Mouse (Mus musculus) forebrain, embryonic 13.5 days (tissue): ENCODE measurements at regions not wholly inside any gene's neighbourhood (a gene's known extent, or its start where the extent isn't known, plus 50 kb on each side); places are given as distances from the start of the nearest gene placed in this dataset.
"Not testable (repeated sequence)": the region's sequence is repeated elsewhere in the genome, so short reads cannot be mapped to it uniquely, and the experiment has no call there.

Experiments used
- ATAC-seq: fragments of 200-750 bp; cut with Nextera tagmentation; 2 replicates; pipeline ENCODE4 v1.8.0; 2017
- H3K27ac ChIP-seq: fragments of 300-500 bp; sonication (generic); 2 replicates; pipeline ENCODE4 v1.5.1; 2015; ENCODE audit warnings: inconsistent platforms, mild to moderate bottlenecking, moderate library complexity
- H3K27me3 ChIP-seq: fragments of 300-500 bp; sonication (generic); 2 replicates; pipeline ENCODE4 v1.6.1; 2015; ENCODE audit warnings: mild to moderate bottlenecking, inconsistent platforms
- H3K36me3 ChIP-seq: fragments of 300-500 bp; sonication (generic); 2 replicates; pipeline ENCODE4 v1.6.1; 2015; ENCODE audit warnings: mild to moderate bottlenecking, inconsistent platforms; ENCODE audit not compliant: poor library complexity, severe bottlenecking
- H3K4me1 ChIP-seq: fragments of 300-500 bp; sonication (generic); 2 replicates; pipeline ENCODE4 v1.6.1; 2015; ENCODE audit warnings: inconsistent platforms
- H3K4me2 ChIP-seq: fragments of 300-500 bp; sonication (generic); 2 replicates; pipeline ENCODE4 v1.6.1; 2015; ENCODE audit warnings: inconsistent platforms, mild to moderate bottlenecking, moderate library complexity
- H3K4me3 ChIP-seq: fragments of 300-500 bp; sonication (generic); 2 replicates; pipeline ENCODE4 v1.5.1; 2015; ENCODE audit warnings: mild to moderate bottlenecking, inconsistent platforms
- H3K9ac ChIP-seq: fragments of 300-500 bp; sonication (generic); 2 replicates; pipeline ENCODE4 v1.6.1; 2015; ENCODE audit warnings: mild to moderate bottlenecking, inconsistent platforms
- H3K9me3 ChIP-seq: fragments of 300-500 bp; sonication (generic); replicated peaks from 2 replicates; pipeline ENCODE4 v1.6.1; 2016; ENCODE audit warnings: inconsistent platforms
- WGBS: fragments of 180-500 bp; shearing (Covaris S2); methylation state at CpG from one replicate; pipeline ENCODE4 v1.1.7; 2015; 5-methylcytosine and 5-hydroxymethylcytosine counted together

- ATAC-seq = 0 out of 2 replicates have a peak, but pooled peaks have one; percentile 27
- H3K9ac ChIP-seq = no peak overlapping the region
- no peaks in the 10 kb centered on the region for H3K36me3 ChIP-seq
- H3K4me2 ChIP-seq = no peak overlapping the region
- H3K27me3 ChIP-seq = no peaks in the 10 kb centered on the region
- no peak overlapping the region for H3K4me3 ChIP-seq
- no peaks in the 10 kb centered on the region for H3K9me3 ChIP-seq
- H3K27ac ChIP-seq = no peak overlapping the region
- WGBS = 90% methylated on average over 5 of the region's 5 CpGs
- H3K4me1 ChIP-seq = no peaks in the 10 kb centered on the region
Measured at GRCm38 (mm10) chr10:33027055-33027454, 53.3 kb upstream of the Trdn start.

- no peaks in the 10 kb centered on the region for H3K27me3 ChIP-seq
- no peaks in the 10 kb centered on the region for H3K9me3 ChIP-seq
- H3K4me1 ChIP-seq = no peaks in the 10 kb centered on the region
- H3K27ac ChIP-seq = no peak overlapping the region
- ATAC-seq = no peak
- H3K36me3 ChIP-seq = no peaks in the 10 kb centered on the region
- WGBS = 97% methylated on average over 2 of the region's 2 CpGs
- H3K4me3 ChIP-seq = no peak overlapping the region
- H3K9ac ChIP-seq = no peak overlapping the region
- H3K4me2 ChIP-seq = no peak overlapping the region
Measured at GRCm38 (mm10) chr10:33022254-33022653, 58.1 kb upstream of the Trdn start.

- ATAC-seq = no peak
- Histone ChIP-seq H3K27ac (no peak overlapping the region), H3K4me1 (no peaks in the 10 kb centered on the region), H3K9me3 (no peaks in the 10 kb centered on the region), H3K27me3 (no peaks in the 10 kb centered on the region), H3K4me2 (no peak overlapping the region), H3K9ac (no peak overlapping the region), H3K36me3 (no peaks in the 10 kb centered on the region), H3K4me3 (no peak overlapping the region)
- 90% methylated on average over 11 of the region's 11 CpGs for WGBS
Measured at GRCm38 (mm10) chr10:32984727-32985587, 94.7 kb upstream of the Nkain2 start.

GRCm38 (mm10) chr10:32958286-32959043 is 68.2 kb upstream of the Nkain2 start:
- not testable (repeated sequence) for H3K27me3 ChIP-seq, H3K4me3 ChIP-seq, H3K9me3 ChIP-seq, H3K4me1 ChIP-seq, H3K36me3 ChIP-seq, ATAC-seq, H3K4me2 ChIP-seq, H3K27ac ChIP-seq, H3K9ac ChIP-seq
- 82% methylated on average over 5 of the region's 5 CpGs for WGBS

GRCm38 (mm10) chr10:32957476-32957875 is 67.2 kb upstream of the Nkain2 start:
- WGBS = 87% methylated on average over 1 of the region's 1 CpGs
- not testable (repeated sequence) for H3K4me2 ChIP-seq, H3K27ac ChIP-seq

GRCm38 (mm10) chr10:32953771-32954170 is 63.5 kb upstream of the Nkain2 start:
- H3K27me3 ChIP-seq, H3K4me1 ChIP-seq, H3K27ac ChIP-seq, H3K4me2 ChIP-seq, ATAC-seq, H3K9ac ChIP-seq, H3K36me3 ChIP-seq, H3K9me3 ChIP-seq, H3K4me3 ChIP-seq: not testable (repeated sequence)
- 67% methylated on average over 2 of the region's 2 CpGs for WGBS

More at GRCm38 (mm10) chr10:32957476-32957875, 67.2 kb upstream of the Nkain2 start:
- H3K4me1 ChIP-seq, H3K9me3 ChIP-seq, H3K4me3 ChIP-seq, H3K9ac ChIP-seq, H3K36me3 ChIP-seq, H3K27me3 ChIP-seq, ATAC-seq: not testable (repeated sequence)

- Histone ChIP-seq H3K4me2 (no peak overlapping the region), H3K4me1 (no peaks in the 10 kb centered on the region), H3K27ac (no peak overlapping the region), H3K9ac (no peak overlapping the region), H3K36me3 (no peaks in the 10 kb centered on the region), H3K9me3 (no peaks in the 10 kb centered on the region), H3K4me3 (no peak overlapping the region), H3K27me3 (no peaks in the 10 kb centered on the region)
- 89% methylated on average over 2 of the region's 2 CpGs for WGBS
- no peak for ATAC-seq
Measured at GRCm38 (mm10) chr10:32952494-32952893, 62.2 kb upstream of the Nkain2 start.

GRCm38 (mm10) chr10:32943026-32943425 is 52.8 kb upstream of the Nkain2 start:
- Histone ChIP-seq H3K4me3 (no peak overlapping the region), H3K4me2 (no peak overlapping the region), H3K36me3 (no peaks in the 10 kb centered on the region), H3K9me3 (no peaks in the 10 kb centered on the region), H3K9ac (no peak overlapping the region), H3K4me1 (no peaks in the 10 kb centered on the region), H3K27ac (no peak overlapping the region), H3K27me3 (no peaks in the 10 kb centered on the region)
- ATAC-seq = no peak
